Mouse (Mus musculus): ENCODE results near the gene Acbd4.

DNA sequence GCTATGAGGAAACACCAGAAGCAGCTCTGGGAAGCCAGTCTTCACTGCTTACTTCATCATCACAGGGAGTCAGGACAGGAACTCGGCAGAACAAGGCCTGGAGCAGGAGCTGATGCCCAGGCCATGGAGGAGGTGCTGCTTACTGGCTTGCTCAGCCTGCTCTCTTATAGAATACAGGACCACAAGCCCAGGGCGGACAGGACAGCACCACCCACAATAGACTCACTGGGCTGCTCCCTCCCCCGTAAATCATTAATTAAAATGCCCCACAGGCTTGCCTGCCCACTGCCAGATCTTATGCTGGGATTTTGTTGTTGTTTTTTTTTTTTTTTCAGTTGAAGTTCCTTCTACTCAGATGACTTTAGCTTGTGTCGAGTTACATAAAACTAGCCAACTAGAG lies 46.3 kb downstream of the Acbd4 start:
- TF ChIP-seq CTCF (IDR thresholded peaks at IDR 0.05; ENCODE audit: low read depth, low read length) (no peak), POLR2A (IDR thresholded peaks at IDR 0.05; ENCODE audit: insufficient read depth, low read length) (no peak)

Data from ES-Bruce4 (cell line).